Mouse (Mus musculus) gastrocnemius, adult 18-20 months (tissue): ENCODE measurements around the gene Hils1. TPM values are rescaled to one million over a fixed set of nuclear protein-coding genes. Genes with fewer than 3 reads are reported as not detected.

ENCODE experiments used
- DNase-seq: peaks from one replicate; pipeline ENCODE4 v3.0.0; 2021; ENCODE audit warnings: low spot score
- long read RNA-seq, 2 experiments: library from polyadenylated mRNA; stranded (forward); transcript quantifications; one replicate each; pipeline ENCODE4 v2.0.0; 2021
- total RNA-seq, 2 experiments: library from RNA; stranded (reverse); gene quantifications; 2 replicates each; pipeline ENCODE4 v1.2.3; 2021

Hils1 gene
- not detected for total RNA-seq
- long read RNA-seq, experiment 1, result 0 reads
- long read RNA-seq, experiment 2, result 0 reads

GRCm38 (mm10) chr11:94967419-94967818, at the start of gene Hils1:
Gene Hils1, plus strand, starts transcription at chr11:94967593.
- no peak for DNase-seq

GRCm38 (mm10) chr11:94917717-94918116, 49.7 kb upstream of the Hils1 start:
- no peak for DNase-seq

- no peak for DNase-seq
Observed at GRCm38 (mm10) chr11:94920996-94921401, 46.4 kb upstream of the Hils1 start.

GRCm38 (mm10) chr11:94924977-94925376, 42.4 kb upstream of the Hils1 start:
- no peak for DNase-seq

GRCm38 (mm10) chr11:94926431-94926830, 41.0 kb upstream of the Hils1 start:
- DNase-seq, result peak; percentile 56

GRCm38 (mm10) chr11:94927771-94928291, 39.6 kb upstream of the Hils1 start:
- no peak for DNase-seq

- DNase-seq, result peak; percentile 89
Observed at GRCm38 (mm10) chr11:94928820-94929219, 38.6 kb upstream of the Hils1 start.

GRCm38 (mm10) chr11:94929599-94929998, 37.8 kb upstream of the Hils1 start:
- DNase-seq, result no peak

- no peak for DNase-seq
Observed at GRCm38 (mm10) chr11:94930151-94930550, 37.2 kb upstream of the Hils1 start.

GRCm38 (mm10) chr11:94933584-94933983, 33.8 kb upstream of the Hils1 start:
- no peak for DNase-seq

GRCm38 (mm10) chr11:94934526-94934925, 32.9 kb upstream of the Hils1 start:
- DNase-seq, result no peak

- peak; percentile 88 for DNase-seq
Observed at GRCm38 (mm10) chr11:94936045-94936444, 31.3 kb upstream of the Hils1 start, which contains the start of gene Col1a1. Gene Col1a1, plus strand, starts transcription at chr11:94936224.

- peak; percentile 94 for DNase-seq
Observed at GRCm38 (mm10) chr11:94936851-94937295, 30.5 kb upstream of the Hils1 start.

GRCm38 (mm10) chr11:94937335-94937781, 30.0 kb upstream of the Hils1 start:
- DNase-seq, result no peak

- DNase-seq, result no peak
Observed at GRCm38 (mm10) chr11:94937787-94938186, 29.6 kb upstream of the Hils1 start.

- no peak for DNase-seq
Observed at GRCm38 (mm10) chr11:94938296-94938695, 29.1 kb upstream of the Hils1 start.

GRCm38 (mm10) chr11:94939280-94939679, 28.1 kb upstream of the Hils1 start:
- peak; percentile 75 for DNase-seq

GRCm38 (mm10) chr11:94941121-94941520, 26.3 kb upstream of the Hils1 start:
- no peak for DNase-seq

- no peak for DNase-seq
Observed at GRCm38 (mm10) chr11:94941776-94942175, 25.6 kb upstream of the Hils1 start.

GRCm38 (mm10) chr11:94942282-94943023, 24.9 kb upstream of the Hils1 start:
- DNase-seq, result peak; percentile 54

- no peak for DNase-seq
Observed at GRCm38 (mm10) chr11:94943054-94943453, 24.3 kb upstream of the Hils1 start.

GRCm38 (mm10) chr11:94944295-94944694, 23.1 kb upstream of the Hils1 start:
- no peak for DNase-seq

GRCm38 (mm10) chr11:94945236-94945635, 22.2 kb upstream of the Hils1 start:
- no peak for DNase-seq
